Mouse (Mus musculus): Measurements from ENCODE around the gene Nfe2l2.

DNA sequence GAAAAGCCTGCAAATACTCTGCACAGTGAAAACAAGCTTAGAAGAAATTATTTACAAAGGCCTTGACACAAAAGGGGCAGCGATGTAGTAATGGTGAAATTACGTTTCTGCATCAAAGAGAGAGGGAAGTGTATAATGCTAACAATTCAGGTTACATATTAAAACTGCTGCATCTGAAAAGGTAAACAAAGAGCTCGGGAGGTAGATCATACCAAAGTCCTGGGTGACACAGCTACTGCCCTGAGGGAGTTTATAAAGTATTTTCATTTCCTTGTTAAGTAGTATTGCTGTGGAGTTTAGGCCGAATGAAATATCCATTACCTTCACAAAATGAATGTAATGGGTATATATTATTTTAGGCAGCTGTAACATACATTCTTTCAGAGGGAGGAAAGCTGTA, 10.3 kb upstream of the Nfe2l2 start:
- TF ChIP-seq CTCF (IDR thresholded peaks at IDR 0.05; ENCODE audit: extremely low read depth, insufficient read depth, low read length) (no peak), POLR2A (IDR thresholded peaks at IDR 0.05; ENCODE audit: extremely low read depth, insufficient read depth, low read length) (no peak)
